Comparison of ENCODE assay signal across 16 mouse cellular contexts in genomic region chr14:75459991-75460390, GRCm38 (mm10). TPM values are rescaled to one million over a fixed set of nuclear protein-coding genes. Genes with fewer than 3 reads are reported as not detected.
DNase-seq lines count a peak whose midpoint lies in the region; ATAC-seq lines count a peak whose summit lies in the region.
"Had no signal": no experiment of that assay in that cellular context is flagged by ENCODE, and none has a peak within 500 bp of the region (broad histone marks: within the 10 kb centered on the region; RNA-seq: fewer than 3 reads in every experiment).

No protein-coding gene starts in this region.

- H3K36me3 ChIP-seq in midbrain, embryonic 14.5 days (ENCODE audit: control insufficient read depth, insufficient read depth, low read length), result no peaks in the 10 kb centered on the region
- H3K36me3 ChIP-seq: limb, embryonic 13.5 days had no signal

- 36% methylated on average over 3 of the region's 3 CpGs for WGBS in midbrain, embryonic 14.5 days

- H3K4me2 ChIP-seq in midbrain, embryonic 14.5 days (ENCODE audit: low read length), result peak overlapping the region; percentile 29
- H3K4me2 ChIP-seq: limb, embryonic 13.5 days had no signal

- peak; percentile 28; the same call in 1 of the 2 replicates for ATAC-seq in frontal cortex, adult (ENCODE audit: low TSS enrichment)
- ATAC-seq in midbrain, embryonic 14.5 days (ENCODE audit: low FRiP score, low TSS enrichment), result no peak

- H3K27ac ChIP-seq in midbrain, embryonic 14.5 days (replicated peaks; ENCODE audit: low read depth, low read length), result no peak overlapping the region
- H3K27ac ChIP-seq: kidney, postnatal 0 days; limb, embryonic 13.5 days had no signal

- H3K4me3 ChIP-seq in midbrain, embryonic 14.5 days (replicated peaks; ENCODE audit: low read depth, low read length), result no peak overlapping the region
- H3K4me3 ChIP-seq: limb, embryonic 13.5 days had no signal

- peak overlapping the region; percentile 17; the same call in 1 of the 2 replicates for H3K9ac ChIP-seq in midbrain, embryonic 14.5 days (replicated peaks; ENCODE audit: low read length)
- H3K9ac ChIP-seq: limb, embryonic 13.5 days had no signal

- no peaks in the 10 kb centered on the region for H3K27me3 ChIP-seq in midbrain, embryonic 14.5 days (ENCODE audit: control insufficient read depth, insufficient read depth, low read length)

- no peak for DNase-seq in frontal cortex, postnatal 25 days (ENCODE audit: low spot score in 2 of 2)
- DNase-seq in testis, postnatal 10 days (ENCODE audit: low spot score), result peak; percentile 33
- no peak for DNase-seq in testis, postnatal 14 days (ENCODE audit: low spot score)
- DNase-seq in midbrain, embryonic 14.5 days, result peak; percentile 62
- no peak for DNase-seq in adrenal gland, adult 2 months
- DNase-seq in spleen, adult 12 weeks (ENCODE audit: low spot score), result no peak
- no peak for DNase-seq in kidney, adult 9 months
- DNase-seq: cerebellum, adult 11-12 months; gastrocnemius, postnatal 25 days; lung, postnatal 14 days had no signal

- no peaks in the 10 kb centered on the region for H3K9me3 ChIP-seq in midbrain, embryonic 14.5 days (ENCODE audit: control insufficient read depth, low read length)
- H3K9me3 ChIP-seq: limb, embryonic 13.5 days had no signal

- peaks cover 24% of the 10 kb centered on the region for H3K4me1 ChIP-seq in midbrain, embryonic 14.5 days (ENCODE audit: control insufficient read depth, insufficient read depth, low read length)

RNA-seq across cellular contexts. Expression of gene Siah3, which starts 4.2 kb away (rescaled TPM):
- polyA plus RNA-seq in midbrain, embryonic 14.5 days (2014; fragmentation: Nextera tagmentation; extraction: Ambion mirVana), result 2.6 and 5.6 TPM in 2 replicates
- under 1 TPM; 0.09 to 0.21 TPM for total RNA-seq in adrenal gland, adult 2 months (2021)
- 0.12 and 0.13 TPM in 2 replicates for polyA plus RNA-seq in adrenal gland, adult 2 months (2012; rRNA removed)
- total RNA-seq: ES-E14; heart, postnatal 25 days had no signal
- polyA plus RNA-seq: testis, adult 2 months had no signal

Comparison
In these comparisons a context has a peak if more than half of its experiments do, and no peak if none do; other contexts are left out.
1. DNase-seq: peak in testis, postnatal 10 days (single experiment) and midbrain, embryonic 14.5 days (single experiment); none in frontal cortex, postnatal 25 days (0 of 2), testis, postnatal 14 days (single experiment), adrenal gland, adult 2 months (single experiment), spleen, adult 12 weeks (single experiment) and kidney, adult 9 months (single experiment).